Mouse (Mus musculus) heart, adult 10 weeks (tissue): ENCODE results near the gene Nsa2. TPM values are rescaled to one million over a fixed set of nuclear protein-coding genes. Genes with fewer than 3 reads are reported as not detected.

Experiments used
- polyA plus RNA-seq: library from polyadenylated mRNA; stranded (reverse); fragments of 350-450 nt; fragmentation: Illumina TruSeq; extraction: RNeasy Lipid Tissue Mini Kit (QIAGEN cat#74804); gene quantifications from one replicate; pipeline ENCODE4 v1.2.3, GENCODE M21; 2014; ENCODE audit warnings: low read depth, low replicate concordance

Gene Nsa2
- 68.3 TPM for polyA plus RNA-seq

GRCm38 (mm10) chr13:97137466-97138400, at the start of gene Nsa2, which contains the start of gene Gfm2:
TSS of gene Nsa2 (minus strand) at chr13:97137937.
TSS of gene Gfm2 (plus strand) at chr13:97137937.

GRCm38 (mm10) chr13:97099187-97099852, 38.4 kb downstream of the Nsa2 start, which contains the start of gene Gm6169:
TSS of gene Gm6169 (minus strand) at chr13:97099237.

Other genes with a start within 250 kb of the Nsa2 start
- gene Gcnt4, start 213.2 kb downstream of the Nsa2 start, polyA plus RNA-seq = 0.13 TPM
- gene 1700029F12Rik, start 103.6 kb downstream of the Nsa2 start, polyA plus RNA-seq = not detected
- 0.50 TPM for gene Fam169a, start 70.7 kb downstream of the Nsa2 start, polyA plus RNA-seq
- 1.2 TPM for gene Gm6169, start 38.7 kb downstream of the Nsa2 start, polyA plus RNA-seq
- gene Gfm2, start within 50 bp of the Nsa2 start, polyA plus RNA-seq = 50.3 TPM
- gene Hexb, start 60.4 kb upstream of the Nsa2 start, polyA plus RNA-seq = 27.5 TPM
- 7.2 TPM for gene Enc1, start 103.2 kb upstream of the Nsa2 start, polyA plus RNA-seq